Mouse (Mus musculus) heart, adult 9 months (tissue): Measurements from ENCODE around the gene Gm20815.
"Not testable (repeated sequence)": the region's sequence is repeated elsewhere in the genome, so short reads cannot be mapped to it uniquely, and the experiment has no call there.

ENCODE experiments used
- DNase-seq, 2 experiments: peaks; one replicate each; pipeline ENCODE4 v3.0.0; 2022; ENCODE audit warnings: low spot score in 2 of 2

The Gm20815 gene

DNA sequence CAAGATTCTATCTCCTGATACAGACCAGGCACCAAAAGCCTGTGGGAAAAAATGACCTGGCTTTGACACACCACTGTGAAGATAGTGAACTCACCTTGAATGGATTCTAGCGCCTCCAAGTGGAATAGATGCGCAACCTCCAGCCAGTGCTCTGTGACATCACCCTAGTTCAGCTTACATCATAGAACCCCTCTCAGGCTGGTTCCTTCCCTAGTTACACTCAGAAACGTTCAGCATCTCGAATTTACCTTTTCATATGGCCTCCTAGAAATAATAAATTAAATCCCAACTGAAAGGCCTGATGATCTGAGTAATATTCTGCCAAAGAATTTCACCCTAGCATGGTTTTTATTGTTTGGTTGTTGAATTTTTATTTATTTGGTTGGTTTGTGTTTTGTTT lies at the start of gene Gm20815:
Gene Gm20815 (minus strand): TSS at position 101 of the 400 bp plus-strand sequence.
- not testable (repeated sequence) for DNase-seq
